8 mouse cellular contexts compared by ENCODE assay signal in the genomic region with DNA sequence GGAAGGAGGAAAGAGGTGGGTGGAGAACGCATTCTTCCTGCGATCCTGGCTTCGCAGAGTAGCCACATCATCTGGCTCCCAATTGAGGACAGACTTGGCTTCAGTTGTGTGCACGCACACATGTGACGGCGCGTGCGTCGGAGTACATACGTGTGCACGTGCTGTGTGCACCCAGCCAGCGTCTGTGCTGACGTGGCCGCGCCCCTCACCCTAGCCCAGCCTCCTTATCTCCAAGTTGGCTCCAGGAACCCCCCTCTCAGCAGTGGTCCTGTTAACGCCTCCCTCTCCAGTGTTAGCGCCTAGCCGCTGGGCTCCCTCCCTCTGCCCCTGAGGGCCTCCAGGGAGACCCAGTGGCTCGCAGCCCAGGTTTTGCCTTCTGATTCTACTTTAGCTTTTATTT.
DNase-seq lines count a peak whose midpoint lies in the region; ATAC-seq and TF ChIP-seq lines count a peak whose summit lies in the region.

No protein-coding gene starts in this region.

- H3K9ac ChIP-seq in forebrain, embryonic 14.5 days (ENCODE audit: low read length), result no peak overlapping the region; the same call in 1 of the 2 replicates

- WGBS in forebrain, embryonic 14.5 days, result 1% methylated on average over 19 of the region's 19 CpGs
- 6% methylated on average over 19 of the region's 19 CpGs for WGBS in thymus, adult 2 months

- H3K27ac ChIP-seq in forebrain, embryonic 14.5 days (ENCODE audit: low read depth, low read length), result no peak overlapping the region
- H3K27ac ChIP-seq in thymus, adult 2 months (ENCODE audit: control insufficient read depth, insufficient read depth, low read length), result no peak overlapping the region

- peaks cover 13% of the 10 kb centered on the region; the same call in 1 of the 2 replicates for H3K27me3 ChIP-seq in forebrain, embryonic 14.5 days (replicated peaks; ENCODE audit: control insufficient read depth, insufficient read depth, low read length)
- peaks cover 3% of the 10 kb centered on the region; the same call in 1 of the 2 replicates for H3K27me3 ChIP-seq in thymus, adult 2 months (ENCODE audit: control insufficient read depth, insufficient read depth, low read length)

- intact Hi-C loops in heart, postnatal 10 days (cut with DNase I), result no loop called here

- no peaks in the 10 kb centered on the region for H3K36me3 ChIP-seq in forebrain, embryonic 14.5 days (ENCODE audit: control insufficient read depth, insufficient read depth, low read length)
- no peaks in the 10 kb centered on the region for H3K36me3 ChIP-seq in thymus, adult 2 months (ENCODE audit: control insufficient read depth, insufficient read depth, low read length)

- peak; percentile 61; the same call in 1 of the 2 replicates for ATAC-seq in forebrain, embryonic 14.5 days

- TF ChIP-seq CTCF in thymus, adult 2 months (IDR thresholded peaks at IDR 0.05; ENCODE audit: borderline replicate concordance, control insufficient read depth, extremely low read depth, insufficient read depth, low read length, poor library complexity), result no peak

- no peaks in the 10 kb centered on the region for H3K9me3 ChIP-seq in forebrain, embryonic 14.5 days (replicated peaks; ENCODE audit: control insufficient read depth, low read length)

- no peak for TF ChIP-seq POLR2A in thymus, adult 2 months (IDR thresholded peaks at IDR 0.05; ENCODE audit: control insufficient read depth, extremely low read depth, insufficient read depth, low read length, poor library complexity)

- peak overlapping the region; percentile 21 for H3K4me3 ChIP-seq in forebrain, embryonic 14.5 days (ENCODE audit: low read depth, low read length)
- no peak overlapping the region for H3K4me3 ChIP-seq in thymus, adult 2 months (ENCODE audit: control insufficient read depth, insufficient read depth, low read length)

- peak overlapping the region; percentile 52 for H3K4me2 ChIP-seq in forebrain, embryonic 14.5 days (ENCODE audit: low read length)

- peak; percentile 38 to 49 for DNase-seq in cerebellum, postnatal 14 days
- no peak for DNase-seq in cerebellum, adult 9-11 months
- DNase-seq in forebrain, embryonic 14.5 days (ENCODE audit: low spot score), result peak; percentile 74
- DNase-seq in heart, postnatal 10 days, result peak; percentile 85
- peak; percentile 29 to 41 for DNase-seq in kidney, postnatal 36 days
- DNase-seq in lung, postnatal 10 days, result peak; percentile 80
- peak; percentile 27 for DNase-seq in right cerebral cortex, adult 18-20 months
- DNase-seq in thymus, adult 2 months, result no peak

- peaks cover 6% of the 10 kb centered on the region; the same call in 1 of the 2 replicates for H3K4me1 ChIP-seq in forebrain, embryonic 14.5 days (ENCODE audit: control insufficient read depth, insufficient read depth, low read length)
- peaks cover 3% of the 10 kb centered on the region; the same call in 1 of the 2 replicates for H3K4me1 ChIP-seq in thymus, adult 2 months (replicated peaks; ENCODE audit: control insufficient read depth, insufficient read depth, low read length)

Comparison
In these comparisons a context has a peak if more than half of its experiments do, and no peak if none do; other contexts are left out.
1. DNase-seq: peak in cerebellum, postnatal 14 days (2 of 2), forebrain, embryonic 14.5 days (single experiment), heart, postnatal 10 days (2 of 2), kidney, postnatal 36 days (2 of 2), lung, postnatal 10 days (single experiment) and right cerebral cortex, adult 18-20 months (single experiment); none in cerebellum, adult 9-11 months (single experiment) and thymus, adult 2 months (single experiment).